Mouse (Mus musculus): ENCODE measurements around the gene Slc22a1.

GRCm38 (mm10) chr17:12639585-12639984 is 36.0 kb downstream of the Slc22a1 start:
- TF ChIP-seq HCFC1 (IDR thresholded peaks at IDR 0.05; ENCODE audit: borderline replicate concordance, insufficient read depth, low read length) (no peak), ZC3H11A (IDR thresholded peaks at IDR 0.05; ENCODE audit: borderline replicate concordance, low read depth, low read length) (peak; percentile 24; the same call in 1 of the 2 replicates), MAFK (IDR thresholded peaks at IDR 0.05; ENCODE audit: insufficient read depth, low read depth, low read length) (no peak), ZNF384 (IDR thresholded peaks at IDR 0.05; ENCODE audit: low read depth, low read length) (no peak), CHD2 (IDR thresholded peaks at IDR 0.05; ENCODE audit: low read depth, low read length) (no peak)
